Mouse (Mus musculus) lung, embryonic 16.5 days (tissue): ENCODE measurements around the gene Rassf5. TPM values are rescaled to one million over a fixed set of nuclear protein-coding genes. Genes with fewer than 3 reads are reported as not detected.

Experiments
- ATAC-seq: fragments of 200-750 bp; cut with Nextera tagmentation; 2 replicates; pipeline ENCODE4 v1.8.0; 2017; ENCODE audit warnings: low read depth, mild to moderate bottlenecking, moderate library complexity
- H3K27ac ChIP-seq: fragments of 300-500 bp; sonication (generic); 2 replicates; pipeline ENCODE4 v1.5.1; 2014; ENCODE audit warnings: mild to moderate bottlenecking, control low read depth, low read length
- H3K27me3 ChIP-seq: fragments of 300-500 bp; sonication (generic); 2 replicates; pipeline ENCODE4 v1.6.1; 2014; ENCODE audit warnings: low read depth, low read length, mixed read lengths; ENCODE audit not compliant: control insufficient read depth, insufficient read depth
- H3K36me3 ChIP-seq: fragments of 300-500 bp; sonication (generic); 2 replicates; pipeline ENCODE4 v1.6.1; 2014; ENCODE audit warnings: low read length; ENCODE audit not compliant: control insufficient read depth, insufficient read depth
- H3K4me1 ChIP-seq: fragments of 300-500 bp; sonication (generic); replicated peaks from 2 replicates; pipeline ENCODE4 v1.6.1; 2014; ENCODE audit warnings: low read length, mixed read lengths; ENCODE audit not compliant: control insufficient read depth, insufficient read depth
- H3K4me2 ChIP-seq: fragments of 300-500 bp; sonication (generic); 2 replicates; pipeline ENCODE4 v1.6.1; 2014; ENCODE audit warnings: low read depth, low read length, control low read depth
- H3K4me3 ChIP-seq: fragments of 300-500 bp; sonication (generic); 2 replicates; pipeline ENCODE4 v1.5.1; 2014; ENCODE audit warnings: mild to moderate bottlenecking, low read length, control low read depth
- H3K9ac ChIP-seq: fragments of 300-500 bp; sonication (generic); 2 replicates; pipeline ENCODE4 v1.6.1; 2014; ENCODE audit warnings: low read length, control low read depth
- H3K9me3 ChIP-seq: fragments of 300-500 bp; sonication (generic); 2 replicates; pipeline ENCODE4 v1.6.1; 2016; ENCODE audit warnings: low read length; ENCODE audit not compliant: control insufficient read depth
- WGBS: fragments of 180-500 bp; shearing (Covaris S2); extraction: QIAGEN DNeasy Blood & Tissue Kit; methylation state at CpG from one replicate; pipeline ENCODE4 v1.1.7; 2014; 5-methylcytosine and 5-hydroxymethylcytosine counted together
- polyA plus RNA-seq: library from polyadenylated mRNA; unstranded; fragments of >200 nt; fragmentation: Nextera tagmentation; extraction: Ambion mirVana; gene quantifications from 2 replicates; pipeline ENCODE4 v1.2.1, GENCODE M21; 2015

Rassf5 gene
- polyA plus RNA-seq, 1 experiment from 2014 or later: 6.1 TPM

DNA sequence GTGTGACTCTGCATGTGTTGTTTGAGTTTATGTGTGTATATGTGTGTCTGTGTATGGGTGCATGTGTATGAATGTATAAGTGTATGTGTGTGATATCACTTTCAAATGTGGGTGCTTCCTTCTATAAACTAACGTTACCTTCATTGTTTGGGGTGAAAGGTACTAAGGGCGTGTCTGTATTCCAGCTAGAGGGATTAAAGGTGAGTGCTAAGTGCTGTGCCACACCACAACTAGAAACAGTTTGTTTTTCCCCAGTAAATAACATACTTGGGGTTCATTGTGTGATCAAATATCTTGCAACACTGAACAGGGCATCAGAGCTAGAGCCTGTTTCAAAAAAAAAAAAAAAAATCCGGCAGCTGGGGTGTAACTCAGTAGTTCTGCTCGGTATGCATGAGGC lies 36.7 kb upstream of the Rassf5 start:
- Histone ChIP-seq H3K27me3 (no peaks in the 10 kb centered on the region), H3K4me1 (peaks cover 13% of the 10 kb centered on the region), H3K9ac (no peak overlapping the region), H3K36me3 (no peaks in the 10 kb centered on the region), H3K9me3 (no peaks in the 10 kb centered on the region), H3K27ac (no peak overlapping the region), H3K4me3 (no peak overlapping the region), H3K4me2 (no peak overlapping the region)
- ATAC-seq: no peak
- 54% methylated on average over 4 of the region's 4 CpGs for WGBS

DNA sequence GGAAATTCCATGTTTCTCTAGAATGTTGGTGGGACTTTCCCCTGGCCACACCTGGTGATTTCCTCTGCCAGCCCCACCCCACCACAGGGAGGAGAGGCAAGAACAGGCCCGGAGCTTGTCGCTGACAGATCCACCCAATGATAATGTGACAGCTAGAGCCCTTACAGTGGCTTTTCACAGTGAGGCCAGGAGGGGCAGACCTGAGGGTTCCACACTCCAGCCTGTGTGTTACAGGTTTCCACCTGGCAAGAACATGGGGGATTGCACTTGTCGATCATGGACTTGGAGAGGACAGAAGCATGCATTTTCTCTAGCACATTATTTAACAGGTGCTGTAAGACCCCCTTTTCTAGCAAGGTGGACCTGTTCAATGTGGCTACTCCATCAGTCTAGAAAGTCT lies 35.2 kb upstream of the Rassf5 start:
- ATAC-seq: no peak

DNA sequence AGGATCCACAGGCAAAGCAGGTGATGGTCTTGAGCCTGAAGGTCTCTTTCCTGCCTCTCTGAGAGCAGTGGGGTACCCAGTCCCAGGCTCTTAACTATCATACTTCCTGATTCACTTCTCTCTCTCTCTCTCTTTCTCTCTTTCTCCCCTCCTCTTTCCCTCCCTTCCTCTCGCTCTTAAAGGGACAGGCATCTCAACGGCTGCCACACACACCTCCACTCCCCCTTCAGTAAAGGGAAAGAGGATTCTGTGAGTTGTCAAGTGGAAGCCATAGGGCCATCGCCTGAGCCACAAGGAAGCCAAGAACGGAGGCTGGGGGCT lies 34.4 kb upstream of the Rassf5 start, which contains the start of gene Ikbke:
TSS of gene Ikbke (minus strand) at position 151 of the 321 bp plus-strand sequence.
- ATAC-seq: peak; percentile 23; the same call in 1 of the 2 replicates
- WGBS: 19% methylated on average over 4 of the region's 4 CpGs

More for the DNA sequence above, 35.2 kb upstream of the Rassf5 start:
- Histone ChIP-seq H3K4me3 (no peak overlapping the region), H3K4me2 (no peak overlapping the region), H3K27me3 (no peaks in the 10 kb centered on the region), H3K4me1 (peaks cover 13% of the 10 kb centered on the region), H3K36me3 (no peaks in the 10 kb centered on the region), H3K27ac (no peak overlapping the region), H3K9me3 (no peaks in the 10 kb centered on the region), H3K9ac (no peak overlapping the region)
- WGBS: 36% methylated on average over 3 of the region's 3 CpGs

DNA sequence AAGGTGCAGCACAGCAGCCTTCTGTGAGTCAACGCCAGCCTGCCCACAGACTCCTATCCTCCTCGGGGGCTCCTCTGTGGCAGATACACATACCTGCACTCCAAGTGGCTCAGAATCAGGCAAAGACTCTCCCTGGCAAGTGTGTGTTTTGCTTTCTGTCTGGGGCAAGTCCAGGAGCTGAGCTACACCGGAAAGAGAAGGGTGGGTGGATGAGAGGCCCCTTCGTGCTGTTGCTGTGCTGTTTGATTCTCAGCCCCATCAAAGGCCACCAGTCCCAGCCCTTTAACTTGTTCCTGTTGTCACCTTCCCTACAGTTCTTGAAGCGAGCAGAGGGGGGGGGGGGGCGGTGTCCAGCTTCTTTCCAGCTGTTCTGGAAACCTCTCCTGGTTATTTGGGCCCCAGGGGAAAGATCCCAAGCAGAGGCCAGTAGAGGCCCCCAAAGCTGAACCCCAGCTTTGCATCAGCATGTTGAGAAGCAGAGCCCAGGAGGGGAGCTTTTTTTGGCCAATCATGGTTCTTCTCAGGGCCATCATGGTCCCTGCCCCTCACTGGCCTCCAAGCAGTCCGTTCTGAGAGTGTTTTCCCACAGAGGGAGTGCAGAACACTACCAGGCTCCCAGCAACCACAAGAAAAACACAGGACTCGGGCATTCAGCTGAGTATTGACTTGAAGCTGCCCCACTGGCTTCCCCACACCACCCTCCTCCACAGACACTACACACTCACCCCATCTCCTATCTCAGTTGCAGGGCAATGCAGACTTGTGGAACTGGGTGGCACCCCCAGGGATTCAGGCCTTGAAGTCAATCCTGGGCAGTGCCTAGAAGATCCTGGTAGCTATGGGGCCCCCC lies 33.8 kb upstream of the Rassf5 start:
- peak overlapping the region; percentile 52 for H3K4me2 ChIP-seq
- H3K9ac ChIP-seq: peak overlapping the region; percentile 62
- no peaks in the 10 kb centered on the region for H3K36me3 ChIP-seq
- no peaks in the 10 kb centered on the region for H3K27me3 ChIP-seq
- H3K4me3 ChIP-seq: peak overlapping the region; percentile 46
- no peak overlapping the region for H3K27ac ChIP-seq
- 22% methylated on average over 8 of the region's 8 CpGs for WGBS
- H3K9me3 ChIP-seq: no peaks in the 10 kb centered on the region
- peaks cover 13% of the 10 kb centered on the region for H3K4me1 ChIP-seq
- peak; percentile 11; the same call in 1 of the 2 replicates for ATAC-seq

More for the DNA sequence above, 34.4 kb upstream of the Rassf5 start, which contains the start of gene Ikbke:
- no peaks in the 10 kb centered on the region for H3K36me3 ChIP-seq
- peak within 1 kb of the TSS; percentile 46 for H3K4me3 ChIP-seq
- H3K4me2 ChIP-seq: peak within 1 kb of the TSS; percentile 52
- no peak within 1 kb of the TSS for H3K27ac ChIP-seq
- no peaks in the 10 kb centered on the region for H3K27me3 ChIP-seq
- H3K9me3 ChIP-seq: no peaks in the 10 kb centered on the region
- peaks cover 13% of the 10 kb centered on the region for H3K4me1 ChIP-seq
- peak within 1 kb of the TSS; percentile 62 for H3K9ac ChIP-seq

DNA sequence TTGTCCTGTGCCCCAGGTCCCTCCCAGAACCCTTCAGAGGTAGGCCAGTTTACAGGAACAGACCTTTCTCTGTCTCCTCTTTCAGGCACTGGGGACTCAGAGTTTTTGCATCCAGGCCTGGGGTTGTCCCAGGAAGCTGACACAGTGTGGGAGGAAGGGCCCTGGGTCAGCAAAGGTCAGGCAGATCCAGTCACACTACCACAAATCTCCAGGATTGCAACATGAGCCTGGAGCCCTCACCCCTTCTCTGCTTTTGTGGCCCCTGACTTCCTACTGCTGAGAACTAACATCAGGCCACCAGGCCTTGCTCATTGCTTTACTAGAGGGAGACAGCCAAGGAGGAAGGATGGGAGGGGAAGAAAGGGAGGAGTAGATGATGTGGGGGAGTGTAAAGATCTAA lies 31.8 kb upstream of the Rassf5 start:
- no peak overlapping the region for H3K9ac ChIP-seq
- no peak overlapping the region for H3K27ac ChIP-seq
- H3K27me3 ChIP-seq: no peaks in the 10 kb centered on the region
- no peak for ATAC-seq
- H3K36me3 ChIP-seq: no peaks in the 10 kb centered on the region
- peaks cover 11% of the 10 kb centered on the region for H3K4me1 ChIP-seq
- no peaks in the 10 kb centered on the region for H3K9me3 ChIP-seq
- no peak overlapping the region for H3K4me2 ChIP-seq
- H3K4me3 ChIP-seq: no peak overlapping the region

DNA sequence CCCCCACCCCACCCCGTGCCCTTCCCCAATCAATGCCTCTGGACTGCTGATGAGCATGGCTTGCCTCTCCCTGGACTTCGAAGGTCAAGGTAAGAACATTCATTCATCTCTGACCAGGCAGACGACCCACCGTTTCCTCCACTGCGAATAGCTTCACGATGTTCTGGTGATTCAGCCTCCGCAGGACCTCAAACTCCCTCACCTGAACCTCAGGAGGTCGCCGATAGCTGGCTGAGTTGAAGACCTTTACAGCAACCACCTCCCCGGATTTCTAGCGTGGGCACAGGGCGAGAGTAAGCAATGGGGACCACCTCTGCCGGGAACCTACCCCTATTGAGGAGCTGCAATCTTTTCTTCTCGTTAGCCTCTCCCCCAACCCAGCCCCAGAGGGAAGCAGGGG lies 30.5 kb upstream of the Rassf5 start:
- Histone ChIP-seq H3K9ac (no peak overlapping the region), H3K27me3 (no peaks in the 10 kb centered on the region), H3K4me3 (no peak overlapping the region), H3K9me3 (no peaks in the 10 kb centered on the region), H3K4me1 (peaks cover 11% of the 10 kb centered on the region), H3K27ac (no peak overlapping the region), H3K4me2 (no peak overlapping the region), H3K36me3 (no peaks in the 10 kb centered on the region)
- WGBS: 67% methylated on average over 14 of the region's 14 CpGs
- ATAC-seq: no peak

DNA sequence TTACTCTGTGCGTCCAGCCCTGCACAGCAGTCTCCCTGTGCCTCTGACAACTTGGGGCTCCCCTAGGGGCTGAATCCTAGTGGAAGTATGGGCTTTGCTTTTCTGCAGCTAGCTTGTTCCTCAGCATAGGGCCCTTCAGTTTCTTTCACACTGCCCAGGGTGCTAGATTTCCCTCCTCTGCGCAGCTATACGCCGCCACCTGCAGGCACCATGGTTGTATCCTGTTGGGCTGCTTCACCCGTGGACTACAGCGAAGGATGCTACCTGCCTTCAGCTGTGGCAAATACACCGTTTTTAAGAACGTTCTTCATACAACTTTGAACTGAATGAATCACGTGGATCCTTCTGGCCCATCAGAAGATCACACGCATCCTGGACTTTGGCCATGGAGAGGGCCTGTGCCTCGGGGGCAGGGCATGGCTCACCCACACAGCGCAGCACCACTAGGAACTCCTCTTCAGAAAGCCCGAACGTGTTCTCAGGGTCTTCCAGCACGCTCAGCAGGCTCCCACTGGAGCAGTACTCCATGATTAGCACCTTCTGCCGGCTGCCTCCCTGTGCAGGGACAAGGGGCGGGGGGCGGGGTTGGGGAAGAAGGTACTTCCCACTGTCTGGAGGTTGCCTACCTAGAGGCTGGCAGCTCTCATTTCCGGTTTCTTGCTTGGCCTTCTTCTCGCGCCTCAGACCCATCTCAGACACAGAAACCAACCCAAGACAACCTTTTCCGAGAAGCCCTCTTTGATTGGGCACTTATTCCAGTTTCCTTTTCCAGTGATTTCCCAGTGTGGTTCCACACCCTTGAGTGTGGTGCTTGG lies 29.9 kb upstream of the Rassf5 start:
- H3K4me3 ChIP-seq: no peak overlapping the region
- WGBS: 29% methylated on average over 22 of the region's 22 CpGs
- H3K36me3 ChIP-seq: no peaks in the 10 kb centered on the region
- no peaks in the 10 kb centered on the region for H3K27me3 ChIP-seq
- no peaks in the 10 kb centered on the region for H3K9me3 ChIP-seq
- H3K9ac ChIP-seq: no peak overlapping the region
- no peak overlapping the region for H3K27ac ChIP-seq
- peaks cover 8% of the 10 kb centered on the region for H3K4me1 ChIP-seq
- H3K4me2 ChIP-seq: no peak overlapping the region
- ATAC-seq: no peak

DNA sequence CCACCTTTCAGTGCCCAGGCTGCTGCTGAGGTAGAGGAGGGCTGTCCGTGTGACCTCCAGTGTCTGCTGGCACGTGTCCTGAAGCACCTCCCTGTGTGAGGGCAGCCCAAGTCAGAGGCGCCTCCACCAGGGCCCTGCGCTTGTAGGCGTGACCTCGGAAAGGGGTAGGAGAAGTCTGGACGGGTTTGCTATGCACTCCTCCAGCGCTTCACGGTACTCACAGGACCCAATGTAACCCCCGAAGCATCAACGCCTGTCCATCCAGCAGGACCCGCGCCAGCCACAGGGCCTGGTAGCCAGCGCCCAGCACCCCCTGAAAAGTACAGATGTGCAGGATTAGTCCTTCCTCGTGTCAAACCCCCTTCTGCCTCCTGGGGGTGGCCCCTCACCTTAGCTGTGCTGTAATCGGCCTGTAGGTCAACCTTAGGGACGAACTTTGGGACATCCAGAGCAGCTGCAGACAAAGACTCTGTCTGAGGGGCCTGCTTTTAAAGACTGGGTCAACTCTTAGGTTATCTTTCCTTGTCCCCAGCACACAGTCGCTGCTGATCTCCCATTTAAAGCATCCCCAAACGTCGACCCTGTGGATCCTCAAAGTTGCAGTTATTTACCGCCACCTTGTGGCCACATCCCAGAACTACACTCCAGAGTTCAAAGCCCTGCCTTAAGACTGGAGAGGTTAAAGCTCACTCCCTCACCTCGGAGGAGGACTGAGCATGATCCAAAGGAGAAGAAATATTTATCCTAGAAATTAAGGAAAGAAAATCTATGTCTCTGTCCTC lies 24.9 kb upstream of the Rassf5 start:
- ATAC-seq: peak; percentile 34
- Histone ChIP-seq H3K9ac (no peak overlapping the region), H3K4me2 (no peak overlapping the region), H3K4me1 (no peaks in the 10 kb centered on the region), H3K27ac (no peak overlapping the region), H3K27me3 (no peaks in the 10 kb centered on the region), H3K36me3 (no peaks in the 10 kb centered on the region), H3K9me3 (no peaks in the 10 kb centered on the region), H3K4me3 (no peak overlapping the region)
- WGBS: 30% methylated on average over 22 of the region's 22 CpGs

DNA sequence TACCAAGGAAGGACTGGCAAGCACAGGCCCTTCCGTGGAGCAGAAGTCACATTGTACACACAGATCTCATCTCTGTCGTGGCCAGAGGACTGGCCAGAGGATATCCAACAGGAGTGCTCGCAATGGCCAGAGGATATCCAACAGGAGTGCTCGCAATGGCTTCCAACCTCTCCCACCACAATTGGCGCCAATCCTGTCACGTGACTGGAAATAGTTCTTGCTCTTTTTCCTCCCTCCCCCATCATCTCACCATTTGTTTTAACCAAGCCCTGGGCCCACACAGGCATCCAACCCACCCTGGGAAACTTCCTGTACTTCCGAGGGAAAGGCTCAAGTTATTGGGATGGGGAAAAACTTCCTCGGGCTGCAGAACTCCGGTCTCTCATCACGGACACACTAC lies 23.7 kb upstream of the Rassf5 start:
- 79% methylated on average over 10 of the region's 10 CpGs for WGBS
- Histone ChIP-seq H3K27ac (no peak overlapping the region), H3K9ac (no peak overlapping the region), H3K9me3 (no peaks in the 10 kb centered on the region), H3K4me3 (no peak overlapping the region), H3K27me3 (no peaks in the 10 kb centered on the region), H3K4me1 (peaks cover 2% of the 10 kb centered on the region; the same call in 1 of the 2 replicates), H3K4me2 (no peak overlapping the region), H3K36me3 (no peaks in the 10 kb centered on the region)
- no peak for ATAC-seq
